Comparison of ENCODE assay signal across 28 mouse cellular contexts in genomic region chr17:80156905-80157304, GRCm38 (mm10). TPM values are rescaled to one million over a fixed set of nuclear protein-coding genes. Genes with fewer than 3 reads are reported as not detected.
A peak's percentile ranks its signal among the peaks of the same experiment; 100 is the strongest.
DNase-seq lines count a peak whose midpoint lies in the region; ATAC-seq and TF ChIP-seq lines count a peak whose summit lies in the region.
"Had no signal": no experiment of that assay in that cellular context is flagged by ENCODE, and none has a peak within 500 bp of the region (broad histone marks: within the 10 kb centered on the region; RNA-seq: fewer than 3 reads in every experiment).

No protein-coding gene starts in this region.

- H3K9ac ChIP-seq in heart, embryonic 16.5 days (ENCODE audit: low read length), result no peak overlapping the region
- H3K9ac ChIP-seq: embryonic facial prominence, embryonic 13.5 days; embryonic facial prominence, embryonic 15.5 days; forebrain, embryonic 12.5 days had no signal

- TF ChIP-seq CTCF in thymus, adult 2 months (IDR thresholded peaks at IDR 0.05; ENCODE audit: borderline replicate concordance, control insufficient read depth, extremely low read depth, insufficient read depth, low read length, poor library complexity), result no peak

- DNase-seq in heart, postnatal 25 days (ENCODE audit: low spot score), result no peak
- no peak for DNase-seq in thymus, adult 2 months
- no peak for DNase-seq in thymus, postnatal 25 days
- peak; percentile 29 for DNase-seq in brain, adult 2 months (ENCODE audit: low read depth, low spot score)
- DNase-seq in left cerebral cortex, adult 9 months (ENCODE audit: low spot score in 2 of 2), result no peak
- DNase-seq: adrenal gland, adult 8-10 months; adrenal gland, postnatal 14 days; adrenal gland, postnatal 36 days; cerebellum, adult 11 months; cerebellum, adult 18-20 months; cerebellum, adult 8-10 months; cerebellum, adult 9-11 months; cerebellum, postnatal 14 days; cerebellum, postnatal 36 days; embryo, embryonic 11 days had no signal

- no peak overlapping the region for H3K4me3 ChIP-seq in heart, embryonic 16.5 days (ENCODE audit: low read length)
- H3K4me3 ChIP-seq in thymus, adult 2 months (ENCODE audit: control insufficient read depth, insufficient read depth, low read length), result no peak overlapping the region
- H3K4me3 ChIP-seq: embryonic facial prominence, embryonic 13.5 days; embryonic facial prominence, embryonic 15.5 days; erythroblast, embryonic 14.5 days; forebrain, embryonic 10.5 days; forebrain, embryonic 12.5 days had no signal

- H3K9me3 ChIP-seq in heart, embryonic 16.5 days (replicated peaks; ENCODE audit: control insufficient read depth, low read length), result no peaks in the 10 kb centered on the region
- H3K9me3 ChIP-seq: embryonic facial prominence, embryonic 13.5 days; embryonic facial prominence, embryonic 15.5 days; forebrain, embryonic 10.5 days; forebrain, embryonic 12.5 days had no signal

- intact Hi-C loops in heart, postnatal 25 days (cut with DNase I), result no loop called here

- H3K27me3 ChIP-seq in heart, embryonic 16.5 days (ENCODE audit: control insufficient read depth, insufficient read depth, low read length), result no peaks in the 10 kb centered on the region
- no peaks in the 10 kb centered on the region for H3K27me3 ChIP-seq in thymus, adult 2 months (ENCODE audit: control insufficient read depth, insufficient read depth, low read length)
- H3K27me3 ChIP-seq: embryonic facial prominence, embryonic 13.5 days; embryonic facial prominence, embryonic 15.5 days; forebrain, embryonic 12.5 days had no signal

- ATAC-seq in heart, embryonic 16.5 days (replicated peaks; ENCODE audit: extremely low read depth, insufficient read depth, low FRiP score), result 0 out of 2 replicates have a peak, but pooled peaks have one; percentile 20
- peak; percentile 13 for ATAC-seq in inflammation-experienced regulatory T-cells, adult 6 months
- ATAC-seq: forebrain, embryonic 14.5 days; forebrain, embryonic 16.5 days had no signal

- H3K4me2 ChIP-seq in heart, embryonic 16.5 days (ENCODE audit: low read depth, low read length), result no peak overlapping the region
- H3K4me2 ChIP-seq: embryonic facial prominence, embryonic 13.5 days; embryonic facial prominence, embryonic 15.5 days; forebrain, embryonic 12.5 days had no signal

- no peaks in the 10 kb centered on the region for H3K36me3 ChIP-seq in heart, embryonic 16.5 days (ENCODE audit: control insufficient read depth, insufficient read depth)
- H3K36me3 ChIP-seq in thymus, adult 2 months (ENCODE audit: control insufficient read depth, insufficient read depth, low read length), result no peaks in the 10 kb centered on the region
- H3K36me3 ChIP-seq: embryonic facial prominence, embryonic 13.5 days; embryonic facial prominence, embryonic 15.5 days; forebrain, embryonic 10.5 days; forebrain, embryonic 12.5 days had no signal

- 88% methylated on average over 8 of the region's 8 CpGs for whole genome bisulfite sequencing in heart, embryonic 16.5 days
- WGBS in thymus, adult 2 months, result 82% methylated on average over 8 of the region's 8 CpGs

- H3K27ac ChIP-seq in heart, embryonic 16.5 days (ENCODE audit: low read length), result no peak overlapping the region
- peak overlapping the region; percentile 38 for H3K27ac ChIP-seq in thymus, adult 2 months (ENCODE audit: control insufficient read depth, insufficient read depth, low read length)
- H3K27ac ChIP-seq: embryonic facial prominence, embryonic 13.5 days; embryonic facial prominence, embryonic 15.5 days; forebrain, embryonic 10.5 days; forebrain, embryonic 12.5 days had no signal

- TF ChIP-seq POLR2A in thymus, adult 2 months (IDR thresholded peaks at IDR 0.05; ENCODE audit: control insufficient read depth, extremely low read depth, insufficient read depth, low read length, poor library complexity), result no peak

- peaks cover 10% of the 10 kb centered on the region for H3K4me1 ChIP-seq in heart, embryonic 16.5 days (ENCODE audit: control insufficient read depth, insufficient read depth, low read length)
- peaks cover 24% of the 10 kb centered on the region for H3K4me1 ChIP-seq in thymus, adult 2 months (replicated peaks; ENCODE audit: control insufficient read depth, insufficient read depth, low read length)
- H3K4me1 ChIP-seq: embryonic facial prominence, embryonic 13.5 days had no signal

RNA-seq across cellular contexts. Expression of gene Galm, which starts 29.6 kb away (rescaled TPM):
- polyA plus RNA-seq in heart, embryonic 16.5 days (2015; fragmentation: Nextera tagmentation; extraction: Ambion mirVana), result 14.5 and 14.7 TPM in 2 replicates
- 10 to 100 TPM; 14.1 to 14.5 TPM for total RNA-seq in heart, postnatal 25 days (2021)
- 8.7 and 9.3 TPM in 2 replicates for polyA plus RNA-seq in thymus, adult 2 months (2012; rRNA removed)
- 10 to 100 TPM; 36.2 to 50.6 (median 42.1) TPM for polyA plus RNA-seq in inflammation-experienced regulatory T-cells, adult 6 months (2017; shearing (Covaris generic))
- total RNA-seq: MEL had no signal
- polyA plus RNA-seq: erythroblast, embryonic 14.5 days had no signal

RNA-seq across cellular contexts. Expression of gene Srsf7, which starts 50.2 kb away (rescaled TPM):
- polyA plus RNA-seq in heart, embryonic 16.5 days (2015; fragmentation: Nextera tagmentation; extraction: Ambion mirVana), result 291 and 311 TPM in 2 replicates
- 10 to 100 TPM; 36.9 to 41.9 TPM for total RNA-seq in heart, postnatal 25 days (2021)
- polyA plus RNA-seq in thymus, adult 2 months (2012; rRNA removed), result 131 and 148 TPM in 2 replicates
- 100 to 1,000 TPM; 539 to 598 (median 556) TPM for polyA plus RNA-seq in inflammation-experienced regulatory T-cells, adult 6 months (2017; shearing (Covaris generic))

RNA-seq across cellular contexts. Expression of gene Ttc39d, which starts 50.4 kb away (rescaled TPM):
- 0.25 TPM in 1 of 2 replicates, not detected in the other for polyA plus RNA-seq in heart, embryonic 16.5 days (2015; fragmentation: Nextera tagmentation; extraction: Ambion mirVana)
- total RNA-seq in heart, postnatal 25 days (2021), result not detected
- not detected in 2 replicates for polyA plus RNA-seq in thymus, adult 2 months (2012; rRNA removed)
- not detected for polyA plus RNA-seq in inflammation-experienced regulatory T-cells, adult 6 months (2017; shearing (Covaris generic))
- total RNA-seq: adrenal gland, adult 18-20 months; adrenal gland, postnatal 14 days; adrenal gland, postnatal 36 days; common myeloid progenitor, adult 5-6 weeks; MEL had no signal
- polyA plus RNA-seq: activated CD4-positive, CD25-positive, alpha-beta regulatory T cell, adult 4 months; embryonic facial prominence, embryonic 13.5 days; erythroblast, embryonic 14.5 days; forebrain, embryonic 16.5 days had no signal
